Mouse (Mus musculus) lung, postnatal 0 days (tissue): ENCODE measurements around the gene Nsun2.

Experiments used
- CTCF ChIP-seq: IDR thresholded peaks from 2 replicates; pipeline ENCODE4 v1.5.1; 2016; ENCODE audit warnings: antibody characterized with exemption, mild to moderate bottlenecking
- EP300 ChIP-seq: IDR thresholded peaks from 2 replicates; pipeline ENCODE4 v1.6.1; 2016; ENCODE audit warnings: antibody characterized with exemption, mild to moderate bottlenecking, control low read depth

DNA sequence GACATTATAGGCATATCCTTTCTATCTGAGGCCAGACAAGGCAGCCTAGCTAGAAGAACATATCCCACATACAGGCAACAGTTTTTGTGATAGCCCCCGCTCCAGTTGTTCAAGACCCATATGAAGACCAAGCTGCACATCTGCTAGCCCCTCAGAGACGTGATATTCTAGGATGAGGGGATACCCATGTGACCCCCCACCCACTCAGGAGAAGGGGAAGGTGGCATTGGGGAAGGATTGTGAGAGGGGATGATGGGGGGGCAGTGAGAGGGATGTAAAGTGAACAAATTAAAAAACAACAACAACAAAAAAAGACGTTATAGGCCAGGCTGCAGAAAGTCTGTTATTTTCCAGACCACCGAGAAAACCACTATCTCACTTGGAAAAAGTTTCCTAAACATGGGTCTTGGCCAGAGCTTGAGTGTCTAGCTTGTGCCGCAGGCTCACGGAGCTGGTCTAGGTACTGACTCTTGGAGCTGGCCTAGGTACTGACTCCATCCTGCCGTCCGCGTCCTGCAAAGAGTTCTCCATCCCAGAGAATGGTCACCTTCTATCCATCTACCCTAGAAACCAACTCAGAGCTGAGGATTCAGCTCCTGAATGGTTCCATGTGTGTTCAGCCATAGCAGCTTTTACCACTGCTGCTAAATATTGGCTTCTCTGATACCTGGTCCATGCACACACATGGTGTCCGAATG lies 140.5 kb downstream of the Nsun2 start:
- TF ChIP-seq CTCF = no peak
- no peak for TF ChIP-seq EP300
